Mouse (Mus musculus): ENCODE results near the gene Fgfr2.

Fgfr2 gene

GRCm38 (mm10) chr7:130606958-130607357 lies 2516.2 kb downstream of the Fgfr2 start:
- no peak for TF ChIP-seq GATA4 (IDR thresholded peaks at IDR 0.05; ENCODE audit: insufficient replicate concordance, low read length)

DNA sequence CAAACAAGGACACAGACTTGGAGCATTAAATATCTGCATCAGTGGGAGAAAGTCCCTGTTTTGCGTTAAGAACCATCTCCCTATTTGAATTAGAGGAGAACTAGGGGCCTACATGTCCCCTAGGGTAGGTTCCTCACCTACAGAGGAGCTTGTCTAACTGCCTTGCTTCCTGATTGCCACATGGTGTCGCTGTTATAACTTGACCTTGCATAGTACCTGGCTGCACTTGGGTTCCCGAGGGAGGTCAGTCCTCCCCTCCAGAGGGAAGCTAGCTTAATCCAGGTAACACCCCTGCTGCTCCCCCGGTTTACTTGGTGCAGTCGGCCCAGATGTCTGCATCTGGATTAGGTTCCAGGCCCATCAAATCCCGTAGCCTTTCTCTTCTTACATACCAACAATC lies 2518.0 kb downstream of the Fgfr2 start:
- no peak for TF ChIP-seq GATA4 (IDR thresholded peaks at IDR 0.05; ENCODE audit: insufficient replicate concordance, low read length)

DNA sequence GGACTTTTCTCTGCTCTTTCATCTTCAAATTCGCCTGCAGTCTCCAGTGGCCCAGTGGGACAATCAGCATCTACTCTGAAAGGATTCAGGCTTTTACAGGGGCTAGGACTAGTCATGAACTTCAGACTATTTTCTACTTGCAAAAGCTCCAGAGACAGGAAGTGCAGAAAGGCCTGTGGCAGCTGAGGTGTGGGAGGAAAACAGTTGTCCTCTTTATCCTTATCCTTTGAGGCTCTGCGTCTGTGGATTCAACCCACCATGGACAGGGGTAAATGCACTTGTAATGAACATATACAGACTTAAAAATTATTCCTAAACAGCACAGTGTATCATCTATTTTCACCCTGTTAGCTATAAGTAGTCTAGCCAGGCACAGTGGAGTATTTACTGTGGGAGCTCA lies 2518.8 kb downstream of the Fgfr2 start:
- TF ChIP-seq GATA4 (IDR thresholded peaks at IDR 0.05; ENCODE audit: insufficient replicate concordance, low read length) = no peak

DNA sequence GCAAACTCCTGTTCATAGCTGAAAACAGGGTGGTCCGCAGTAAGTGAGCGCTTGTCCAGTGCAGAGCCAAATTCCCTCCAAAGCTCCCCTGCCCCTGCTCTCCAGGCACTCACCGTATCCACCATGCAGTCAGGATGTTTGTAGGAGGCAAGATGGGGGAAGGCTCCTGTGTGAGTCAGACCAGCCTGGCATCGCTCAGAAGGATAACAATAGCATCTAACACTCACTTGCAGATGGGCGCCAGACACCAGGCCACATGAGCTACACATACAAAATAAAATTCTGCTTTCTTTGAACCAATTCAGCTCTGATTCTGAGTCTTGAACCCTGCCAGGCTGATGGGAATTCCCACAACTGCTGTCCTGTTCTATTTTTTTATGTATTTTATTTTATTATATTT lies 2519.6 kb downstream of the Fgfr2 start:
- TF ChIP-seq GATA4 (IDR thresholded peaks at IDR 0.05; ENCODE audit: insufficient replicate concordance, low read length) = no peak

GRCm38 (mm10) chr7:130602804-130603203 lies 2520.3 kb downstream of the Fgfr2 start:
- TF ChIP-seq GATA4 (IDR thresholded peaks at IDR 0.05; ENCODE audit: insufficient replicate concordance, low read length) = no peak

DNA sequence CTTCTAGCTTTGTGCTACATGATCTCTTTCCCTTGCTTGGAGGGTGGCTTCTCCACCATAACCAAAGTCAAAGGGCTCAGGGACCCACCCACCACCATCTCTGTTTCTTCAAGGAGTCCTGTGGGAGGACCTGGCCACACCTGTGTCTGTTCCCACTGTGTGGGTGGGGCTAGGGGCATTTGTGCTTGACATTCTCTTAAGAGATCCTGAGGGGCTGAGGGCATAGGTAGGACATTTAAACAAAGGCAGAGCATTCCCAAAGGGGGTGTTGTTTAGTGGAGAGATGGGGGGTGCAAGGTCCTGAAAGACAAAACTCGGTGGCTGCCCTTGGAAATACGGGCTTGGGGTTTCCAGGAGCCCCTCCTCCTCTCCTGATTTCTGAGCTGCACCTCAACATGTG lies 2522.6 kb downstream of the Fgfr2 start:
- no peak for TF ChIP-seq GATA4 (IDR thresholded peaks at IDR 0.05; ENCODE audit: insufficient replicate concordance, low read length)

DNA sequence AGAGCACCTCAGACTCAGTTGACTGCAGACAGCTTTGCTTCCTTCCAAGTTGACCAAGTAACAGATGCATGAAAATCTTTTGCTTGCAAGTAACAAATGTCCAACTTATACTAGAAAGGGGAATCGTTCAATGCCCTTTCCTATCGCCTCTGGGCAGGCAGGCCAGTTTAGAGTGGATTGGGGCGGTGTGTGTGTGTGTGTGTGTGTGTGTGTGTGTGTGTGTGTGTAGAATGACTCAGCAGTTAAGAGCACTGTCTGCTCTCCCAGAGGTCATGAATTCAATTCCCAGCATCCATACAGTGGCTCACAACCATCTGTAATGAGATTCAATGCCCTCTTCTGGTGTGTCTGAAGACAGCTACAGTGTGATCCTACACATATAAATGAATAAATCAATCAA lies 2523.1 kb downstream of the Fgfr2 start:
- TF ChIP-seq GATA4 (IDR thresholded peaks at IDR 0.05; ENCODE audit: insufficient replicate concordance, low read length) = no peak

DNA sequence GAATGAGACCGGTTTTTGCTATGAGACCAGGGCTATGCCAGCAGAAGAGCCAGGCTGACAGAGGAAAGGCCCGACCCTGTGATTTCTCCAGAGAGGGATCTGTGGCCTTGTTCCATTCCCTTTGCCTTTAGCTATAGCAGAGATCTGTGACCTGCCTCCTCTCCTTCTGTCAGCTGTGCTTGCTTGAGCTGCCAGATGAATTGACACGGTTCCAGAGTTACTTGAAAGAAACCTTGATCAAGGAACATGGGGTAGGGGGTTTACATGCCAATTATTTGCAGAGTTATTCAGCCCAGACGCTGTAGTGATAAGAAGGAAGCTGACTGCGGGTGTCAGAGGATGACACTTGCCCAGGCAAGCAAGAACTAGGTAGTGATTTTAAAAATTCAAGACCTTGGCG lies 2525.6 kb downstream of the Fgfr2 start:
- no peak for TF ChIP-seq GATA4 (IDR thresholded peaks at IDR 0.05; ENCODE audit: insufficient replicate concordance, low read length)

DNA sequence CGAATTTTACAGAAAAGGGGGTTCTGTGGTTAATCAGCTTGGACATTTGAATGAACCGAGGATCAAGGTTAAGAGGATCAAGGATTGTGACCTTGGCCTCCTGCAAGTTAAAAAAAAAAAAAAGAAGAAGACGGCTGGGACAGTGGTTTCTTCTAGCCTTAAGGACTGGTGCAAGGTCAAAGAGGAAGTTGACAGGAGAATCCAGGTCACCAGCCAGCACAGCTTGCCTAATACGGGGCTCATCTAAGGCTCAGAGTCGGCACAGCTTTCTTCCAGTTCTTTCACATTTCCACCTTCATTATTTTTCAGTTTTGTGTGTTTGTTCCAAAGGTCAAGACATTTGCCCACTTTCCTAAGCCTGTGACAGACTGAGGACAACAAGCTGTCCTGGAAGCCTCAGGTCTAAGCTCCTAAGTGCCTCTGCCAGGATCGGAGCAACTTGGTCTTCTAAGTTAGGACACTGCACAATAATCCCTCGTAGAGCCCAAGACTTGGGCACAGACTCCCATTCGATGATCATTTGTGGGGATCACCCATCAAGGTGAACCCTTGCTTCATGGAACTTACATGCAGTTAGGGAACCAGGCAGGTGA lies 2532.2 kb downstream of the Fgfr2 start:
- TF ChIP-seq GATA4 (IDR thresholded peaks at IDR 0.05; ENCODE audit: insufficient replicate concordance, low read length) = no peak

DNA sequence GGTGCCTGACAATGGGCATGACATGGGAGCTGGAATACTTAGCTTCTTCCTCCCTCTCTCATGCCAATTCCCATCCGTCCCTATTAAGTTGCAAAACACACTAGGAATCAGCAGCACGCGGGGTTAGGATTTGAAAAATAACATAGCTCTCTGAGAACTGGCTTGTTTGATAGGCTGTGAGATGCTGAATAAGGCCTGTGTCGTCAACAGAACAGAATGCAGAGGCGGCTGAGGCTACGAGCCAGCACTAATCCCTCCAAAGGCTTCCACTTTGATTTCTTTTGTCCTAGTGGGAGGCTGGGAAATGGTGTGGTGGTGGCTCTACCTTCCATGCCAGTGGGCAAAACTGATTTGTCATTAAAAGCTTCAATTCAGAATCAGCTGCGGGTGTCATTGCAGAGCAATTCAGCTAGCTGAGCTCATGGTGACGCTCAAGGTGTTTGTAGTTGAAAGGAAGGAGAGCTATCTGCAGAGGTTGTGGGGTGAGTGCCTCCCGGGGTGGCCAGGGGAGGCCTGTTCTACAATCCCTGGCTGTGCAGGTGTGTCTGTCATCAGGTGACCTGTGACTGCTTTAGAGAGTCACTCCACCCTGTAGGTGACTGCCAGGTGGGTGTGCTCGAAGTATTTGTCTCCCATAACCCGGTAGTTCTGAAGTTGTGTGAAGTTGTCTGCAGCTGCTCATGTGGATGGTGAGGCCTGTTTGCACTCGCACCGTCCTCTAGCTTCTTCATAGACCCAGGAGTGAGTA lies 2532.9 kb downstream of the Fgfr2 start:
- TF ChIP-seq GATA4 (IDR thresholded peaks at IDR 0.05; ENCODE audit: insufficient replicate concordance, low read length) = no peak

- no peak for TF ChIP-seq GATA4 (IDR thresholded peaks at IDR 0.05; ENCODE audit: insufficient replicate concordance, low read length)
These were observed 2536.6 kb downstream of the Fgfr2 start for GRCm38 (mm10) chr7:130586521-130587072.

- no peak for TF ChIP-seq GATA4 (IDR thresholded peaks at IDR 0.05; ENCODE audit: insufficient replicate concordance, low read length)
These were observed 2544.5 kb downstream of the Fgfr2 start for GRCm38 (mm10) chr7:130578607-130579006.

DNA sequence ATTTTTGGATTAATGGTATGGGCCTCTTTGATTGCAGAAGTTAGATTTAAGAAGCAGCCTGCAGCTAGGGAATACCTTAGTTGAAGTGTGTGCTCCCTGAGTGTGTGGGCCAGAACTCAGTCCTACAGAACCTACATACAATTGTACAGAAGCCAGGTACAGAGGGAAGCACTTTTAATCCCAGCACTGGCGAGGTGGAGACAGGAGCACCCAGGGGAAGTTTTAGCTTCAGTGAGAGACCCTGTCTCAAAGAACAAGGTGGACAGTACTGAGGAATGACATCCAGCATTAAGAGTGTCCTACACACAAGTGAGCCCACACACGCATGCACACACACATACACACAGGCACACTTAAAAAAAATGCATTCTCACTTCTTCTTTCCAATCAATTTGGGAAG lies 2545.1 kb downstream of the Fgfr2 start:
- TF ChIP-seq GATA4 (IDR thresholded peaks at IDR 0.05; ENCODE audit: insufficient replicate concordance, low read length) = no peak

DNA sequence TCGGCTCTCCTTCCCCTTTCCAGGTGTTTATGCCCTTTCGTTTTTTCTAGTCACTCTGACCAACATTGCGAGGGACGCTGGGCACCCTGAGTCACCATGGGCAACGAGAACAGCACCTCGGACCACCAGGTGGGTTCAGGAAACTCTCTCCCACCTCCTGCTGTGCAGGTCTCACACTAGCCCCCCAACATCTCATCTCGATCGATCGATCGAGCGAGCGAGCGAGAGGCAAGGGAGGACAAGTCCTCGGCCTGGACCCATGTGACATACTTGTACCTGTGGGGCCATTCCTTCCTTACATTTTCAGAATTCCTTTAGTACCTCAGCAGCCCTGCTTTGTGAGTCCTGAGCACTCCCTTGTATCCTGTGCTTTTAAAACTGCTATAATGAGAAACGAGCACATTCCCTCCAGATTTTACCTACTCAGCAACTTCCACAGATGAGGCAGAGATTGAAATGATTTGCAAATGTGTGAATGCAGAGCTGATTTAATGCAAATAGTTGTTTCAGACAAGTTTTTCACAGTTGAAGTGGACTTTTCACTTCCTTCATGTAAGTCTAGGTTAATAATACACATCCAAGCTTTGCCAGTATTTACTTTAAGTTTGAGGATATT lies 2545.7 kb downstream of the Fgfr2 start, which contains the start of gene Tacc2:
TSS of gene Tacc2 (plus strand) at position 51 of the 616 bp plus-strand sequence.
- TF ChIP-seq GATA4 (IDR thresholded peaks at IDR 0.05; ENCODE audit: insufficient replicate concordance, low read length) = no peak

- no peak for TF ChIP-seq GATA4 (IDR thresholded peaks at IDR 0.05; ENCODE audit: insufficient replicate concordance, low read length)
These were observed 2546.2 kb downstream of the Fgfr2 start for GRCm38 (mm10) chr7:130576981-130577380.
